Mouse (Mus musculus) c-Kit-negative CD71-positive TER-119-positive erythroid progenitor cells, embryonic 14.5 days (primary cell): Measurements from ENCODE around the gene Lipc.

Source experiments
- DNase-seq: peaks from one replicate; pipeline ENCODE4 v3.0.0-alpha.2; 2013; ENCODE audit warnings: low read depth, low spot score

Gene Lipc

DNA sequence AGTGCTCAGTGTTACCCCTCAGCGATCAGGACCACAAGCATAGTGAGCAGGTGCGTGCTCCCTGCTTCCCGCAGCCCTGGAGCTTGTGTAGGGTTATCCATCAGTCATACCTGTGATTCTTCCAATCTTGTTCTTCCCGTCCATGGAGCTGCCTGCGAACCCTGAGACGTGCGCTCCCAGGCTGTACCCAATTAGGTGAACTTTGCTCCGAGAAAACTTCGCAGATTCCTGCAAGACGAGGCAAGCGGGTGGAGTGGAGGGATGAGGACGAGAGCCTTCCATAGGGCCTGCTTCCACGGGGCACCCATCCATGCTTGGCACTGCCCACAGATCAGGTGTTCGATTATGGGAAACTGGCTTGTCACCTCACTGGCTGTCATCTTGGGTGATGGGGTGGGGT is 133.3 kb downstream of the Lipc start:
- no peak for DNase-seq

DNA sequence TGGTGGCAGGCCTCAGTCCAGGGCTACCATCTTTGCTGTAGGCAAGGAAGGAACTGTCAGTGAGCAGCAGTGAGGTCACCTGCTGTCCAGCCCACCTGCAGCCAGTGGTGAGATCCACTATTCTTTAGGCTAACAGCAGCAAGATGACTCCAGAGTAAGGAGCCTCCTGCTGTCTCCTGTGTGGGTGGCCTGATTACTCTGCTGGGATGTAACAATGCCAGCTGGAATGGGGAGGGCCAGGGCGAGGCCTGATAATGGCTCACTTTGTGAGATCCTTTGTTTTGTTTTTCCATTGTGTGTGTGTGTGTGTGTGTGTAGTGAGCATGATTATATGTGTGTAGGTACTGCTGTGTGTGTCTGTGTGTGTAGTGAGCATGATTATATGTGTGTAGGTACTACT is 134.6 kb downstream of the Lipc start:
- no peak for DNase-seq

DNA sequence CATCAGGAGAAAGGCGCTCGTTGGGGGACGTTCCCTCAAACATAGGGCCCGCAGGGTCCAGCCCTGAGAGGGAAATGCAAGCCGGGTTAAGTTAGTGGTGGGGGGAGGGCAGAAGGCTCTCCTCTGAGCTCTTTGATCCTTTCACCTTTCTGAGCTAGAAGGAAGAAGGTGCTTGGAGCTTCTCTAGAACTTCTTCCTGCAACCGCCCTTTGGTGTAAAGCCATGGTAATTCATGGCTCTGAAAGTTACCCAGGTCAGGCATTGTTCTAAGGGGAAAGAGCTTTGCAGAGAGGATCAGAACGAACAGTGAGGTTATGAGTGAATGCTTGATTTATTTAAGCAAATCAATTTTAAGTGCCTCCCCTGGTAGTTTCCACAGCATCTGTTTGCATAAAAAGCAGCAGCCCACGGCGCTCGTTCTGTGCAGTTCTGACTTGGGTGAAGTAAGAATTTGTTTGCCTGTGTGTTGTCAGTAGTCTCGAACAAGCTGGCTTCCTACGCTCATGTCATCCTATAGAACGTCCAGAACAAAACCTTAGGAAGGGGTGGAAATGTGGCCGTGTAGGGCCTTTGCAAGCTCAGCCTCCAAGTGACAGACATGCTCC is 135.2 kb downstream of the Lipc start:
- no peak for DNase-seq

DNA sequence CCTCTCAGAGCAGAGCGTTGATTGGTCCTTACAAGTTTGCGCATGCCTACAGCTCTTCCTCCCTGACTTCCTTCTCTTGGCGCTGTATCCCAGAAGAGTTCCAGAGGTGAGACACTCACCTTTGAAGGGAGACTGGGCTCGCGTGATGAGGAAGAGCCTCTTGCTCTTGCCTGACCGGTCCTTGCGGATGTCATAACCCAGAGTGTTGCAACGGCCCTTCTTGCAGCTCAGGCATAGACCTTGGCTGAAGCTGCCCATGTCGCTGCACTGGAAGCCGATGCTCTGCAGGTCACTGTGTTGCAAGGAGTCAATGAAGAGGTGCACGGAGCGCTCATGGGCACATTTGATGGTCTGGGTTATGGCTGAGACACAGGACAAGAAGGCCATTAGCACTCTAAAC is 139.5 kb downstream of the Lipc start:
- DNase-seq = no peak

DNA sequence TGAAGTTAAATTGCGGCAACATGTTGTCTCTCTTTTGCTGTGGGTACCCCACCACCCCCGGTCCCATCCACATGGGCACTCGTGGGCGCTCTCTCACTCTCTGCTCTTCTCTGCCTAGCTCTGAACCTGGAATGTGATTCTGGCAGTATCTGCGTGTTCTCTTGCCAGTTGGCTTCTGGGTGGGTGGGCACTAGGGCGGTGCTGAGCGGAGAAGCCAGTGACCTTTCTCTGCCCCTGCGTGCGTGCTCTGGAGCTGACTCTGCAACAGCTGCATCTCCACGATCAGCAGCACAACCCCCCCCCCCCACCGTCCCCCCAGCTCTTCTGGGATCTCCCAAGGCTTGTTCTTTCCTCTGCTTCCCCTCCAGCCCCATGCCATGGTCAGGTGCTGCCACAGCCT is 144.3 kb downstream of the Lipc start:
- DNase-seq = no peak

DNA sequence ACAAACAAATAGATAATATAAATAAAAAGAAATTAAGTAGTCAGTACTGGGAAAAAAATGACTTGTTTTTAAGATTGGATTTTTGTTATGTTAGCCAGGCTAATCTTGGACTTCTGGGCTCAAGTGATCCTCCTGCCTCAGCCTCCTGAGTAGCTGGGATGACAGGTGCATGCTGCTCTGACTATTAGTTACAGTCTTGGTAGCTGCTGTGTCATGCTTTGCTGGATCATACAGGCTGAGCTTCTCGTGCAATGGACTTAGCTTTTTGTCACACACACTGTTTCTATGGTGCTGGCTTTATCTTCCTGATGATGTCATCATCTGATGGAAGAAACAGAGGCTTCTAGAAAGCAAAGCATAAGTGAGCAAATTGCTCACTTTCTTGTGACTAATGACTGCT is 146.0 kb downstream of the Lipc start:
- DNase-seq = no peak

DNA sequence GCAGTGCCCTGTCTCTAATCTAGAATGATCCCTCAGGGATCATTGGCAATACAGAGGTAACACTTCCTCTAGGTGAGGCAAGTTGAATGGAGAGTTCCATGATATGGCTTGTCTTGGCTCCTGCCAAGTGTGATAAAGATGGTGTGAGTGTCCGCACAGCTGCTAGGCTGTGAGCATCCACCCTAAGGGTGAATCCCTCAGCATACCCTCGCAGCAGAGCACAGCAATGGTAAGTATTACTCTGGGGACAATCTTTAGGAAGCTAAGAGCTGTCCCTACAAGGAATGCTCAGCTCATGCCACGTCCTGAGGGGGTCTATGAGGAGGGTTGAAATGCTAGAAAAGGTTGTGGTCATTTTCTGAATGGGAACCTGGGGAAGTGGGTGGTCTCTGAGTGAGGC is 149.2 kb downstream of the Lipc start:
- DNase-seq = no peak

DNA sequence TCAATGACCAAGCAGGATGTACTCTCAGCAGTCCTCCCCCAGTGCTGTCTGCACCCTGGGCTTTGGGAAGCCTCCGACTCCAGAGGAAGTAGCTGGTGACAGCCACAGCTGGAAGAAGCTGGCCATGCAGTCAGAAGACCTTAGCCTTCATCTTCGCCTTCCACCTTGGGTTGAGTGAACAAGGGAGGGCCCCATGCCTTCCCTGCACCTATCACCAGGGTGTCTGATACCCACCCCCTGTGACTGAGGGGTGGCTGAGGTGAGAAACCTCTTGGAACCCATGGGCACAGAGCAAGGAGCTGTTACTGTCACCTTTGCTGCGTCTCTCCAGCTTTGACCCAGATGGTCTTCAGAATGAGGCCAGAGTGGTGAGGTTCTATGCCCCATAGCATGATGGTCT is 150.3 kb downstream of the Lipc start:
- DNase-seq = no peak

DNA sequence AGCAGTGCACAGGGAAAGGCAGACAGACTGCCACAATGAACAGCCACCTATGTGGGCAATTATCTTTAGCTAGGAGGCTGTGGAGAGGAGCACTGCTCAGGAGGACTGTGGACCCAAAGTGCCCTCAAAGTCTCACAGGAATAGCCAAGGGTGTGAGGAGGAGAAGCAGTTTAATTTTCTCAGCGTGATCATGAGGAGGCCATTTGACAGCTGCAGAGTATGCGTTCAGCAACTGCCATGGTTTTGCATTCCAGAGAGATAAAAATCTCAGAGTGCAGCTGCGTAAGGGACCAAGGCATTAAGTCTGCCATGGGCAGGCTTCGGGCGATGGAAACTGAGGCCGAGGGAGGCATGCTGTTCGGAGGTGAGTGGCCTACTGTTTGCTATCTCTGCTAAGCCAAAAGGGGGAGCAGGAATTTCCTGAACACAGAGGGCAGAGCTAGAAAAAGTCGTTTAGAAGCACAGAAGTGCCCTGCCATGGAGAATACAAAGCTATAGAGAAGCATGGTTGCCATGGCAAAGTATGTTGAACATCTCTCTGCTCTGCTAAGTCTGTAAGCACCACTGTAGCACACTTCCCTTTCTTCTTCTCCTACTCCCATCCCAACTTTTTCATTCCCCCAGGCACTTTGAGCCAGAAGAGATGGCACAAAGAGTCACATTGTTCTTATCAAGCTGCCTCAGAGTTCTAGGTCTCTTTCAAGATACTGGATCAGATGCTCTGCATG is 151.3 kb downstream of the Lipc start:
- DNase-seq = no peak

DNA sequence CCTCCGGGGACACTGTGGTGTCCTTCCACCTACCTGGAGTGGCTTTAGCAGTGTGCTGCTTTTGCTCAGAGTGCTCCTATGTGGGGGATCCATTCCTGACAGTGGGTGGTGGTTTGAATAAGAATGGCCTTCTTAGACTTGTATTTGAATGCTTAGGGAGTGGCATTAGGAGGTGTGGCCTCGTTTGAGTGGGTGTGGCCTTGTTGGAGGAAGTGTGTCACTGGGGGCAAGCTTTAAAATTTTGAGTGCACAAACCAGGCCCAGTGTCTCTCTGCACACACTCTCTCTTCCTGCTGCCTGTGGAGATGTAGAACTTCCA is 156.6 kb downstream of the Lipc start:
- DNase-seq = no peak

DNA sequence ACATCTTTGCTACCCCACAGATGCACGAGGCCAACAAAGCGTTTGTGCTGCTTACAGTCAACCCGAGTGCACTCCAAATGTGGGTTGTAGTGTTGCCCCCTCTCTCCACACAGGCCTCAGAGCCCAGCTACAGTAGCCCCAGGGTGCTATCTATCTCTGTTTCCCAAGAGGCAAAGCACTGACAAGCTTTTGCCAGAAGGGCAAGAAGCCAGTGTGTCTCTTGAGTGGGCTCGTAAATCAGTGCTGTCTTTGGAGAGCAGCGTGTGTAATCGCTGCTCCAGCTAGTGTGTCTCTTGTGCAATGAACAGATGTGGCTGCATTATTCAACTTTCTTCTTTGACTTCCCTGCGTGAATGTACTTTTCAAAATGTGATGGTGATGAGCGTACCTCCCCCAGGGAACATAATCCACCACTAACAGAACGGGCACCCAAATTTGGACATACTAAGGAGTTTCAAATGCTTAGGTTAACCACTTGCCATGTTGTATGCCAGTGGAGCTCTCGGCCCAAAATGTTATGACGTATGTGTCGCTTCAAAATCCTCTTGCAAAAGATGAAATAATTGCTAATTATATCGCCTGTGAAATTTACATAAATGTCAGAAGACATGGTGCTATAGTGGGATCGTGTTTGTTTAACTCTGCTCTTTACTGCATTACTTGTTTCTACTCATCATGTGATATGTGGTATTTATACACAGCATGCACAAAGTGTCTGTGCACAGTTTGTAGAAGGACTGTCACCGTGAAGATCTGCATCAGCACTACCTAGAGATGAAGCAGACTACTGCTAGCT is 157.2 kb downstream of the Lipc start:
- DNase-seq = no peak

DNA sequence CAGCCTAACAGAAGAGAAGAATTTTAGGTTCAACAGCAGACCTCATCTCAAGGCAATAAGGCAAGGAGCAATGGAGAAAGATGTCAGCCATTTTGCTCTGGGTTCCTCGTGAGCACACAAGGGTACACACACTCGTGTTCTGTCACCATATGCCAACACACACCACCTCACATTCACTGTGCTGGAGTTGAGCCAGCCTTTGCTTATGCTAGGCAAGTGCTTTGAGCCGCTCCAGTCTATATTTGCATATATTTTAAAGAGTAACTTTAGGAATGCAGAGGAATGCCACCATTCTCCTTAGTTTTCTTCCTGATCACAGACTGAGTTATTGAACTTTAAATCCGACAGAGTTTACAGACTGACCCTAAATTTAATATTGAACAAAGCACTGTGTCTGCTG is 161.4 kb downstream of the Lipc start:
- DNase-seq = no peak

DNA sequence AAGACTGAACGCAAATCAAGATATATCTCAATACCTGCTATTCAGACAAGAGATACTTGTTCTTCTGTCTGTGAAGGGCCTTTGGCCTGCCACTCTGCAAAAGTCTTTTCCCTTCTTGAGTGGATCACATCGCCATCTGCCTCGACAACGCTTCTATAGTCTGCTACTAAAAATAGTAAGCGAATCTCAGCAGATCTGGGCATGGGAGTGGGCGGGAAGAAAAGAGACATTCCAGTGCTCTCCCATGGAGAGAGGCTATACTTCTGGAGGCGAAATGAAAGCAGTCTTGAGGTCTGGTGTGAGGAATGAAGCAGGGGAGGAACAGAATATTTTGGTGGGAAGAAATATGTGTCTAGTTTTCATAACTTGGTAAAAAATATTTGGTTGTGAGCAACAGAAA is 163.3 kb downstream of the Lipc start:
- DNase-seq = no peak

DNA sequence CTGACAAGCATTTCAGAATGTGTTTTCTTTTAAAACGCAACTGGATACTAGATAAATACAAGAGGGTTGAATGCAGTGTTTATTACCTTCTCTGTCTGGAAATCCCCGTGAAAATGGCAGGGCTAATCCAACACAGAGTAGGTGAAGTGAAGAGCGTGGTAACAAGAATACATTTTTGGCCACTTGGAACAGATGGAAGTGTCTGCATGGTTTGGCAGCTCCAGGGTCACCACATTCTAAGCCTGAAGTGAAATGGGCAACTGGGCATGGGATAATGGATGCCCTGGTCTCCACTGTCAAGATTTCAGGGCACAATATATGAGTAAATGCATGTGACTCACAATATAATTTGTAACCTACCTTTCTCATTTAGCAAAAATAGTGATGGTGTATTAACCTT is 169.8 kb downstream of the Lipc start:
- no peak for DNase-seq

DNA sequence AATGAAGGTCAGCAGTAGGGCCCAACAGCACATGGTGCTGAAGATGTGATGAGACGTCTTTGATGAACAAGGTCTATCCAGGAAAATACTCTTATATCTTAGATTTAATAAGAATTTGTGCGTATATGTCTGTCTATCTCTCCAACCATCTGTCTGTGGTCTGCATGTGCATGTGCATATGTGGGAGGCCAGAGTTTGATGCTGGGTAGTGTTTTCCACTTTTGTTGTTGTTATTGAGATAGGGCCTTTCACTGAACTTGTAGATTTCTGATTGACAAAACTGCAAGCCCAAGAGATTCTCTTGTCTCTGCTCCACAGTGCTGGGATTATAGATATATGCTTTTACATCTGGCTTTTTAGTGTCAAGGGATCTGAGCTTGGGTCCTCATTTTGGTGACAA is 176.5 kb downstream of the Lipc start:
- no peak for DNase-seq

DNA sequence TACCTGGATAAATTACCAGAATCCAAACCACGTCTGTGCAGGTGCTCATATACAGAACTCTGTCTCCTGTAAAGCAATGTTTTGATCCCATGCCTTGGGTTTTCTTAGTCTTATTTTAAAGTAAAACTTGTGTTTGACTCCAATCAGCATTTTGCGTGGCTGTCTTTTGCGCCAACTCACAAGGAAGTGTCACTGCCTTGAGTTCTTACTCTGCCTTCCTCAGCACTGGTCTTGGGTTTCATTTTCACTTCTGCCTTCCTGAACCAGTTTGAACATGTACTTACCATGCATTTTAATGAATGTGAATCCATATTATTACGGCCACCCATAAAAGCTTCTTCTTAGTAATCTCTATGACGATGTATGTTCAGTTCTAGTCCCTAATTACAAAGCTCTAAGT is 191.1 kb downstream of the Lipc start:
- no peak for DNase-seq

DNA sequence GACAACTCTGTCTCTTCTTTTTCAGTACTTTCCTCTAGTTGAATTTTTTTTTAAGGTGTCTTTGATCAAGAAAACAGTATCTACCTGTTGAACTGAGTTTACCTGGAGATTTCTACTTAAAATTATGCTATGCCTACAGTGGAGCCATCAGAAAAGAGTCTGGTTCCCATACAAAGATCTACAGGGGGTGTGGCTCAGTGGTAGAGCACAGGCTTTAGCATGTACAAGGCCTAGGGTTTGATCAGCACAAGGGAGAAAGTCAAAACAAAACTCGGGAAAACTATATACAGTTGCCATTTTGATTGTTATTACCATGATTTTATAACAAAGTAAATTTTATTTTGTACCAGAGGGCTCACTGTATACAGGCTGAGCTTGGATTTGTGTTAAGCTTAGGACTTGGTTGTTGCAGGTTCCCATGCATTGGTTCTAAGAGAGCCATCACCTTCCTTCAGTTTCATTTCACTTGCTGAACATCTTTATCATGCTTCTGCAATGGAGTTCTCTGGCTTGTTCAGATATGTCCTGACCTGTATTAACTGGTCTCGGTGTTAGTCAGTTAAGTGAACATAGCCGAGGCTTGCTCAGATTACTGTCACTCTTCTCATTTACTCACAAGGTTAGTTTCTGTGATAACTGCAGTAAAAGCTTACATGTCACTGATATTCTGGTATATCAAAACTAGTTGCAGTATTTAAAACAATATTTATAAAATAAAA is 200.4 kb downstream of the Lipc start:
- DNase-seq = no peak
